Mouse (Mus musculus) myocyte (in vitro differentiated cells): ENCODE measurements at regions not wholly inside any gene's neighbourhood (a gene's known extent, or its start where the extent isn't known, plus 50 kb on each side); places are given as distances from the start of the nearest gene placed in this dataset.

Source experiments
- CEBPB ChIP-seq: IDR thresholded peaks from 2 replicates; pipeline ENCODE4 v1.6.1; 2011; ENCODE audit warnings: mild to moderate bottlenecking, moderate library complexity; ENCODE audit not compliant: poor library complexity, insufficient read depth, severe bottlenecking
- E2F4 ChIP-seq: IDR thresholded peaks from one replicate; pipeline ENCODE4 v1.6.1; 2011; ENCODE audit warnings: mild to moderate bottlenecking, control low read depth, moderate library complexity; ENCODE audit not compliant: insufficient read depth
- MAX ChIP-seq: IDR thresholded peaks from one replicate; pipeline ENCODE4 v1.6.1; 2011; ENCODE audit warnings: low read depth, mild to moderate bottlenecking, control low read depth
- MYOD1 ChIP-seq, 3 experiments: IDR thresholded peaks; one replicate each; pipeline ENCODE4 v1.6.1; 2011; ENCODE audit warnings: control low read depth in 2 of 3, low read depth in 2 of 3, mild to moderate bottlenecking in 2 of 3, moderate library complexity in 1 of 3; ENCODE audit not compliant: insufficient read length in 2 of 3, control insufficient read depth in 1 of 3
- MYOG ChIP-seq, 3 experiments: IDR thresholded peaks; one replicate each; pipeline ENCODE4 v1.6.1; 2011; ENCODE audit warnings: control low read depth in 2 of 3, low read depth in 2 of 3, mild to moderate bottlenecking in 2 of 3; ENCODE audit not compliant: insufficient read length in 2 of 3, control insufficient read depth in 1 of 3, insufficient read depth in 1 of 3
- POLR2A ChIP-seq: IDR thresholded peaks from one replicate; pipeline ENCODE4 v1.6.1; 2011; ENCODE audit warnings: low read depth, mild to moderate bottlenecking, control low read depth, moderate library complexity; ENCODE audit not compliant: insufficient read length
- POLR2AphosphoS2 ChIP-seq: IDR thresholded peaks from one replicate; pipeline ENCODE4 v1.6.1; 2011; ENCODE audit warnings: low read depth, control low read depth; ENCODE audit not compliant: insufficient read length
- SRF ChIP-seq: IDR thresholded peaks from one replicate; pipeline ENCODE4 v1.6.1; 2011; ENCODE audit warnings: low read depth; ENCODE audit not compliant: control insufficient read depth, insufficient read length
- TCF3 ChIP-seq: IDR thresholded peaks from one replicate; pipeline ENCODE4 v1.6.1; 2011; ENCODE audit warnings: low read depth, control low read depth; ENCODE audit not compliant: insufficient read length
- USF1 ChIP-seq: IDR thresholded peaks from one replicate; pipeline ENCODE4 v1.6.1; 2011; ENCODE audit warnings: low read depth, mild to moderate bottlenecking, control low read depth, moderate library complexity

- TF ChIP-seq E2F4: no peak
- TF ChIP-seq MAX: no peak
- TF ChIP-seq POLR2AphosphoS2: no peak
- no peak for TF ChIP-seq POLR2A
- TF ChIP-seq CEBPB: no peak
- TF ChIP-seq SRF: no peak
- no peak for TF ChIP-seq MYOG (IDR thresholded peaks at IDR 0.05; ENCODE audit: control insufficient read depth in 1 of 3, insufficient read depth in 1 of 3, insufficient read length in 2 of 3, low read depth in 2 of 3)
- TF ChIP-seq TCF3: no peak
- no peak for TF ChIP-seq MYOD1 (IDR thresholded peaks at IDR 0.05; ENCODE audit: control insufficient read depth in 1 of 3, insufficient read length in 2 of 3, low read depth in 2 of 3)
- TF ChIP-seq USF1: no peak
Observed at GRCm38 (mm10) chr16:24180666-24181065, 192.0 kb upstream of the Bcl6 start.
